Mouse (Mus musculus): ENCODE data around the gene Btbd3. TPM values are rescaled to one million over a fixed set of nuclear protein-coding genes. Genes with fewer than 3 reads are reported as not detected.
A peak's percentile ranks its signal among the peaks of the same experiment; 100 is the strongest.

Btbd3 gene
- polyA plus RNA-seq, 1 experiment: 26.1 TPM

- Histone ChIP-seq H3K27ac (ENCODE audit: insufficient read depth, low read length) (no peak overlapping the region), H3K4me1 (ENCODE audit: control insufficient read depth, insufficient read depth, low read length) (peaks cover 4% of the 10 kb centered on the region), H3K4me3 (ENCODE audit: insufficient read depth, low read length) (peak overlapping the region; percentile 23)
- TF ChIP-seq CTCF (IDR thresholded peaks at IDR 0.05; ENCODE audit: borderline replicate concordance, insufficient read depth, low read length) (no peak), POLR2A (IDR thresholded peaks at IDR 0.05; ENCODE audit: low read depth, low read length) (no peak)
Measured at GRCm38 (mm10) chr2:138278853-138279640, 22.7 kb downstream of the Btbd3 start.

GRCm38 (mm10) chr2:138279641-138280040, 23.3 kb downstream of the Btbd3 start:
- TF ChIP-seq POLR2A (IDR thresholded peaks at IDR 0.05; ENCODE audit: low read depth, low read length) (no peak), CTCF (IDR thresholded peaks at IDR 0.05; ENCODE audit: borderline replicate concordance, insufficient read depth, low read length) (no peak)
- Histone ChIP-seq H3K27ac (ENCODE audit: insufficient read depth, low read length) (no peak overlapping the region), H3K4me3 (ENCODE audit: insufficient read depth, low read length) (peak overlapping the region; percentile 23), H3K4me1 (ENCODE audit: control insufficient read depth, insufficient read depth, low read length) (peaks cover 4% of the 10 kb centered on the region)

- no peak overlapping the region for H3K27ac ChIP-seq (ENCODE audit: insufficient read depth, low read length)
- no peak for TF ChIP-seq POLR2A (IDR thresholded peaks at IDR 0.05; ENCODE audit: low read depth, low read length)
- no peak for TF ChIP-seq CTCF (IDR thresholded peaks at IDR 0.05; ENCODE audit: borderline replicate concordance, insufficient read depth, low read length)
- H3K4me3 ChIP-seq (ENCODE audit: insufficient read depth, low read length): peak overlapping the region; percentile 23
- H3K4me1 ChIP-seq (ENCODE audit: control insufficient read depth, insufficient read depth, low read length): peaks cover 4% of the 10 kb centered on the region
Measured at GRCm38 (mm10) chr2:138280225-138280711, 23.9 kb downstream of the Btbd3 start.

GRCm38 (mm10) chr2:138281550-138282201, 25.3 kb downstream of the Btbd3 start:
- no peak overlapping the region for H3K27ac ChIP-seq (ENCODE audit: insufficient read depth, low read length)
- TF ChIP-seq POLR2A (IDR thresholded peaks at IDR 0.05; ENCODE audit: low read depth, low read length) (no peak), CTCF (IDR thresholded peaks at IDR 0.05; ENCODE audit: borderline replicate concordance, insufficient read depth, low read length) (no peak)
- no peak overlapping the region for H3K4me3 ChIP-seq (ENCODE audit: insufficient read depth, low read length)
- peaks cover 4% of the 10 kb centered on the region for H3K4me1 ChIP-seq (ENCODE audit: control insufficient read depth, insufficient read depth, low read length)

GRCm38 (mm10) chr2:138283372-138283771, 27.0 kb downstream of the Btbd3 start:
- Histone ChIP-seq H3K4me1 (ENCODE audit: control insufficient read depth, insufficient read depth, low read length) (no peaks in the 10 kb centered on the region), H3K4me3 (ENCODE audit: insufficient read depth, low read length) (no peak overlapping the region), H3K27ac (ENCODE audit: insufficient read depth, low read length) (no peak overlapping the region)
- TF ChIP-seq CTCF (IDR thresholded peaks at IDR 0.05; ENCODE audit: borderline replicate concordance, insufficient read depth, low read length): no peak
- TF ChIP-seq POLR2A (IDR thresholded peaks at IDR 0.05; ENCODE audit: low read depth, low read length): no peak

- no peaks in the 10 kb centered on the region for H3K4me1 ChIP-seq (ENCODE audit: control insufficient read depth, insufficient read depth, low read length)
- no peak overlapping the region for H3K27ac ChIP-seq (ENCODE audit: insufficient read depth, low read length)
- TF ChIP-seq CTCF (IDR thresholded peaks at IDR 0.05; ENCODE audit: borderline replicate concordance, insufficient read depth, low read length) (no peak), POLR2A (IDR thresholded peaks at IDR 0.05; ENCODE audit: low read depth, low read length) (no peak)
- H3K4me3 ChIP-seq (ENCODE audit: insufficient read depth, low read length): no peak overlapping the region
Measured at GRCm38 (mm10) chr2:138283856-138284255, 27.5 kb downstream of the Btbd3 start.

GRCm38 (mm10) chr2:138285811-138286210, 29.4 kb downstream of the Btbd3 start:
- Histone ChIP-seq H3K4me3 (ENCODE audit: insufficient read depth, low read length) (no peak overlapping the region), H3K4me1 (ENCODE audit: control insufficient read depth, insufficient read depth, low read length) (no peaks in the 10 kb centered on the region)
- no peak for TF ChIP-seq CTCF (IDR thresholded peaks at IDR 0.05; ENCODE audit: borderline replicate concordance, insufficient read depth, low read length)
- TF ChIP-seq POLR2A (IDR thresholded peaks at IDR 0.05; ENCODE audit: low read depth, low read length): no peak

GRCm38 (mm10) chr2:138290154-138290553, 33.8 kb downstream of the Btbd3 start:
- TF ChIP-seq POLR2A (IDR thresholded peaks at IDR 0.05; ENCODE audit: low read depth, low read length): no peak
- TF ChIP-seq CTCF (IDR thresholded peaks at IDR 0.05; ENCODE audit: borderline replicate concordance, insufficient read depth, low read length): no peak
- H3K4me3 ChIP-seq (ENCODE audit: insufficient read depth, low read length): no peak overlapping the region
- no peaks in the 10 kb centered on the region for H3K4me1 ChIP-seq (ENCODE audit: control insufficient read depth, insufficient read depth, low read length)
- no peak overlapping the region for H3K27ac ChIP-seq (ENCODE audit: insufficient read depth, low read length)

More at GRCm38 (mm10) chr2:138285811-138286210, 29.4 kb downstream of the Btbd3 start:
- H3K27ac ChIP-seq (ENCODE audit: insufficient read depth, low read length): no peak overlapping the region

GRCm38 (mm10) chr2:138294286-138294685, 37.9 kb downstream of the Btbd3 start:
- H3K27ac ChIP-seq (ENCODE audit: insufficient read depth, low read length): no peak overlapping the region
- TF ChIP-seq POLR2A (IDR thresholded peaks at IDR 0.05; ENCODE audit: low read depth, low read length) (no peak), CTCF (IDR thresholded peaks at IDR 0.05; ENCODE audit: borderline replicate concordance, insufficient read depth, low read length) (no peak)
- no peaks in the 10 kb centered on the region for H3K4me1 ChIP-seq (ENCODE audit: control insufficient read depth, insufficient read depth, low read length)
- no peak overlapping the region for H3K4me3 ChIP-seq (ENCODE audit: insufficient read depth, low read length)

- Histone ChIP-seq H3K27ac (ENCODE audit: insufficient read depth, low read length) (no peak overlapping the region), H3K4me1 (ENCODE audit: control insufficient read depth, insufficient read depth, low read length) (no peaks in the 10 kb centered on the region), H3K4me3 (ENCODE audit: insufficient read depth, low read length) (no peak overlapping the region)
- TF ChIP-seq POLR2A (IDR thresholded peaks at IDR 0.05; ENCODE audit: low read depth, low read length): no peak
- no peak for TF ChIP-seq CTCF (IDR thresholded peaks at IDR 0.05; ENCODE audit: borderline replicate concordance, insufficient read depth, low read length)
Measured at GRCm38 (mm10) chr2:138306236-138306635, 49.9 kb downstream of the Btbd3 start.
